Mouse (Mus musculus) kidney, adult 2 months (tissue): ENCODE data around the gene Traf7.

Experiments used
- CTCF ChIP-seq: fragments of 200-500 bp; conservative IDR thresholded peaks from 2 replicates; pipeline ENCODE4 v1.5.1; 2011; ENCODE audit warnings: low read depth, mild to moderate bottlenecking, control low read depth, low read length, moderate library complexity, mixed read lengths; ENCODE audit not compliant: insufficient read depth, insufficient read length
- POLR2A ChIP-seq: fragments of 200-500 bp; IDR thresholded peaks from one replicate; pipeline ENCODE4 v1.6.1; 2011; ENCODE audit warnings: low read depth, low read length, control low read depth

DNA sequence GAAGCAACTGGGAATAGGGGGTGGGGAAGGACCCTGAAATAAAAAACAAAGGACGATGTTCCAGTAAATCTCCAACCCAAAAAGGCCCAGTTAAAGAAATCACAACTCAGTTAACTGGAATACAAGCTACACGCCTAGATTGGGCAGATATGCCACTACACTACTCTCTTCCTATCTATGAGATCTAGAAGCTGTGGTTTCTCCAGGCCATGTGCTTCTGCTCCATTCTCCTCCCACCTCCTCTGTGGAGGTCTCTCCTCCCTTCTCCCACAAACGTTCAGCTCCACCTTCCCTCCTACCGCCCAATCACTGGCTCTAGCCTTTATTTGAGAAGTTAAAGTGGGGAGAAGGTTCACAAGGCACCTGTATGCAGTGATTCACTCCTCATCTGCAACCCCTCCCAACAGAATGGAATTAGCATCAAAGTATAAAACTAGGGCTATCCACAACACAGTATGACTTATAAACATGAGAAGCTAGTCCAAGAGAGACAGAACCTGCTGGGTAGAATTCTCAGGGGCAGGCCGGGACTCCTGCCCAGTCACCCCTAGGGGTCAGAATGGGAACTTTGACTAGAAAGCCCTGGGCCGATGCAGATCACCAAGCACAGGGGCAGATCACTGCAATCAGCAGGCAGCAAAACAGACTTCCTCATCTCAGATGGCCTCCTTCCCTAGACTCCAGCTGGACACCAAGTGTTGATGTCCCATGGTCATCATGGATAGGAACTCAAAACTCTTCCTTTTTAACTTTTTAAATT is 64.2 kb downstream of the Traf7 start:
- TF ChIP-seq POLR2A (no peak), CTCF (no peak; the same call in 1 of the 2 replicates)
